Mouse (Mus musculus): Measurements from ENCODE around the gene Ly9.

The Ly9 gene

DNA sequence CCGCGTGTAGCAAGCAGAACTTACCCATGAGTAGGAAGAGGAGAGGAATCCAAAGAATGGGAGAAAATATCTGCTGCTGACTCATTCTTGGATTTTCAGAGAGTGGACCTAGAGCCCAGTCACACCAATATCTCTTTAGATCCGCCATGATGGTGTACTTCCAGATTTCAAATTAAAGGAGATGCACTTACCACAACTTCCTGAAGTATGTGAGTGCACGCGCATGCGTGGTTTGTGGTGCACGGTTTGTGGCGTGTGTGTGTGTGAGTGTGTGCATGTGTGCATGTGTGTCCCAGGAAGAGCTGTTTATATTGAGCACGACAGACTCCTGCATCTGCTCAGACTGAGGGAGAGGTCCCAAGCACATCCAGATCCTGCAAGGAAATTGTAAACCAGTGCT, at the start of gene Ly9:
TSS of gene Ly9 (minus strand) at position 235 of the 400 bp plus-strand sequence.
- peak; percentile 85 for DNase-seq (ENCODE audit: low spot score)

DNA sequence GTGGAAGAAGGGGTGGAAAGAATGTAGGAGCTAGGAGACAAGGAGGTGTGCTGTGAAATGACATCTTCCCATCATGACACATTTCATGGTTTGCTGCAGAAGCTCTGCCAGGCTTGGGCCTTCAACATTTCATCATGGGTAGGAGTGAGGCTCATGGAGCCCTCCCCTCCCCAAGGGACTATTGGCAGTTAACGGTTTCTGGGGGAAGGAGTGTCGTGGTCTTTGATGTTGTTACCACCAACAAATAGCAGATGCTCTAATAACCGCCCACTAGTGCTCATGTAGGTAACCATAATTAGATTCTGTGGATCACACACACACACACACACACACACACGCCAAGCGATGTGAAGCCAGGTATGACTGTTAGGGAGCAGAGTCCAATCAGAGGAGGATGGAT, 45.5 kb upstream of the Ly9 start, which contains the start of gene Slamf7:
TSS of gene Slamf7 (minus strand) at position 302 of the 400 bp plus-strand sequence.
- DNase-seq (ENCODE audit: low spot score) = no peak

DNA sequence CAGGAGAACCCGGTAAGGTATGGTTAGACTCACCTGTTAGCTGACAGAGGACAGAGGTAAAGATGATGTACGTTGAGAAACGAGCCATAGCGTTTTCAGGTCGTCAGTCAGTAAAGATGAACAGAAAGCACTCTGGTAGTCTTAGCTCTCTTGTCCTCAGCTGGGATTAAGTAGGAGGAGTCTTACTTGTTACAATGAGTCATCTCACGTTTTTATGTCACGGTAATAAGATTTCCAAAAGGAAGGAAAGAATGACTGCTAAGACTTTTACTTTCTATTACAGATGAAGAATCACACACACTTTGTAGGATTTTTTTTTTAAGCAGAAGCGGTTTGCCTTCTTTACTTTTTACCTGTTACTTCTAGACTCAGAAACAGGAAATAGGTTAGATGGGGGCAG, 41.6 kb upstream of the Ly9 start:
- no peak for DNase-seq (ENCODE audit: low spot score)

DNA sequence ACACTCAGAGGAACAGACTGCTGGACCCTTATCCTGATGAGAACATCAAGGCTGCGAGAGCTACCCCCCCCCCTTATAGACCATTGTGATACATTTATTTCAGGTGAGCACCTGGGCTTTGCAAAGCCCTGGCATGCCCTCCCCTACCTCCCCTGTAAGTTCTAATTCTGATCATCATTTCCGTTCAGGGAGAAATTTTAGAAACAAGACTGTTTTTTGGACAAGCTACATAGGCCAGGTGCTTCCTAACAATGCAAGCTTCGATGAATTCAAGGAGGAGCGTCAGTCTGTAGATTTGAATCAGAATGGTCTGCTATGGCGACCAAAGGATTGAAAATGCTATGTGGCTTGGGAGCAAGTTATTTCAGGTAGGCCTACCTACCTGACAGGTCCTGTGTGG, 40.5 kb upstream of the Ly9 start:
- no peak for DNase-seq (ENCODE audit: low spot score)

DNA sequence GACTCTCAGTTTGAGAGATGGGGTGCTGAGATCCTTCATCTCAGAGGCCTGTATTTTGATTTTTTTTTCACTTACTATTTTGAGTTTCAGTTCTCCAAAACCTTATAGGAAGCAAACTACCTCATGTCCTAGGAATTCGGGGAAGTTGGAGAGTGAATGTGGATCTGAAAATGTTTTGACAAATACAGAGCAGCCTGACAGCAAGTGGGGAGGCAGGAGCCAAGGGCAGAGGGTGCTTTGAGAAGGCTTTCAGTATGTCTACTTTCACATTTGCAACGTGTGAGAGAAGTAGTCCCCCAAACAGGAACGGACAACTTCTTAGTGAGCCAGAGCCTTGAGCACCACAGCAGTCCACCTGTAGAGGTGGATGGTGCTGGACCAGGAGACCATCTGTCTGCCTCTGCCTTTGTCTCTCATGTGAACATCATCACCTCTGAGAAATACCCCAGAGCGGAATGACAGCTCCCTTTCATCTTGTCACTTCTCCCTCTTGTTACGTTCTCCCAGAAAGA, 39.3 kb upstream of the Ly9 start:
- no peak for DNase-seq (ENCODE audit: low spot score)

DNA sequence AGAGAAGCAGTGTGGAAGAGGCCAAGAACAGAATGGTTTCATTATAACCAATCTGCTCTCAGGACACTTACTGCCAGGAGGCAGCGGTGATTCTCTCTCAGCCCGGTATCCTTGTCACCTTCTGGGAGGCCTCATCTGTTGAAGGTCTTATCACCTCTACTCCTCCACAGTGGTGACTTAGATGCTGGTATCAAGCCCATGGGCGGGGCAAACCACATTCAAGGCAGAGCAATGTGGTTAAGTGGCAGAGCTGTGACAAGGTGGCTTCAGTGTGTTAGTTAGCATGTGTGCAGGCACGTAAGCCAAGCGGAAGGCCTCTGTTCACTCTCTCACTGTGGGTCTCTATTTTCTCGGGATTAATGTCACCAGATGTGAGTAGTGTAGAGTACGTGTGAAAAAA, 36.4 kb upstream of the Ly9 start:
- DNase-seq (ENCODE audit: low spot score) = peak; percentile 83

DNA sequence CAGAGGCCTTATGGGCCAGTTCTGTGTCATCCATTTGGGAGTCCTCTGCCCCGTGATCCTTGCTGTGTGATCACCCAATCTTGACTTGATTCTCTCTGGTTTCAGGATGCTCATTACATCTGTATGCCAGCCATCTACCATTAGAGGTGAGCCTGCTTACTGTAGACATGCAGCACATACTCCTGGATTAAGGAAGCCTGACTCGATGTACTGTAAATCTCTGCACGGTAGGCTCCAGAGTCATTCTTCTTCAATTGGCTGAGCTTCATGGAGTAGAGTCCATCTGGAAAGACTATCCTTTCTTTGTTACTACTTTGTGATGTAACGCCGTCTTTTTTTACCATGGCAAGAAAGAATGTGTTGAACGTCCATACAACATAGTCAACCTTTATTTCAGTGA, 33.6 kb upstream of the Ly9 start:
- DNase-seq (ENCODE audit: low spot score) = no peak

DNA sequence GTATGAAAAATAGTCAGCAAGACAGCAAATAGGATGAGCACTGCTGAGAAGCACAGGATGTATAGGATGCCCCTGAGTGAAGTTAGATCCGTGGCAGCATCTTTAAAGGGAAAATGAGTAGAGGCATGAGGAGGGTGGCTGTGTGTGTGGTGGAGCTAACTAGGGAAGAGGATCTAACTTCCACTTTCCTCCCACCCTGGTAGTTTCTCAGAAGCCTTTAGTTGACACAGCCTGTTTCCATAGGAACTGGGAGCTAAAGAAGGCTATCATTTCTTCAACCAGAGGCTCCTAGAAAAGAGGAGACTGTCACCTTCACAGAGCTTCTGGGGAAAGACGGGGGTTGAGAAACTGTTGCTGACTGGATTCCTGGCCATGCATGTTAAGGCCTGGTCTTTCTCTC, 31.5 kb upstream of the Ly9 start:
- no peak for DNase-seq (ENCODE audit: low spot score)

DNA sequence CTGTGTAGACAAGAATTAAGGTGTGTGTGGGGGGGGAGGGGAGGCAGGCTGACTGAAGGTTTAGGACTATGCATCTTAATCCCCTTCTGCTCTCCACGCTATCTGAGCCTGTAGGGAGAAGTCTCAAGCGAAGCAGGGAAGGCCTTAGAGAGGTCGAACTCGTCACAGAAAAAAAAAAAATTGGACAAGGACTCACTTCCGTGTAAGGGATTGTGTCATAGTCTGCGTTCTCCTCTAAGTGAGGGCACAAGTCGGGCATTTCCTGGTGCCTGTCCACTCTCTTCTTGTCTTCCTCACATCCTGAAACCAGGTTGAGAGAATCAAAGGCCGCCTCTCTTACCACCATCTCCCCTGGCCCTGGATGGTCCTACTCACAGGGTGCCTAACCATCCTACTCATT, 29.9 kb upstream of the Ly9 start:
- DNase-seq (ENCODE audit: low spot score) = no peak

DNA sequence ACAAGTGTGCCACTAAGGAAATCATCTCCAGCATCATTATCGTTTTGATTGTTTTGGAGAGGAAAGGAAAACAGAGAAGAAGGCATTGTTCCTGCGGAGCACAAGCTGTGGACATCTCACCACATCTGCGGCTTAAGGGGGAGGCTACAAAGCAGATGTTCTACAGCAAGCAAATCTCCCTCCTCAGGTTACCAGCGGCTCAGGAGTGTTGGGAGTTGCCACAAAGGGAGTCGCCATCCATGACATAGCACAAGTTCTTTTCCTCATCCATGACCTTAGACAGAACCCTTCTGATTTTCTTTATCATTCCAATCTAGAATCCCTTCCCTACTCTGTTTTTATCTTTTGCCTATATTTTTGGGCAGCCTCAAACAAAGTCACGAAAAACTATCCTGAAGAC, 28.5 kb upstream of the Ly9 start:
- no peak for DNase-seq (ENCODE audit: low spot score)

DNA sequence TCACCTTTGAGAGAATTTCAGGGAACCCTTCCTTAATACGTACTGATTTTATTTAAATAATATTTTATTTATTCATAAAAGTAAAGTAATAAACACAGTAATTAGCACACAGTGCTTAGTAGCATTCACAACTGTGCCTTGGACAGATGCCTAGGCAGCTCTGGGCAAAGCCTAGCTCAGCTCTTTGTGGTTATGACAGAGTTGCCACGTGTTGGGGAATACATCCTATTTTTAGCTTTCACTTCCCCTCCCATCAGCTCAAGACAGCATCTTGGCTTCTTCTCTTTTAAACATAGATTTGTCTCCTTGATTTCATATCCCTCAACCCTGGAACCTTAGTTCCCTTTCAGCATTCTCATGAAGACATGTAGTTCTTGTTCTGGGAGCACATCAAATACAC, 24.2 kb upstream of the Ly9 start:
- DNase-seq (ENCODE audit: low spot score) = no peak

DNA sequence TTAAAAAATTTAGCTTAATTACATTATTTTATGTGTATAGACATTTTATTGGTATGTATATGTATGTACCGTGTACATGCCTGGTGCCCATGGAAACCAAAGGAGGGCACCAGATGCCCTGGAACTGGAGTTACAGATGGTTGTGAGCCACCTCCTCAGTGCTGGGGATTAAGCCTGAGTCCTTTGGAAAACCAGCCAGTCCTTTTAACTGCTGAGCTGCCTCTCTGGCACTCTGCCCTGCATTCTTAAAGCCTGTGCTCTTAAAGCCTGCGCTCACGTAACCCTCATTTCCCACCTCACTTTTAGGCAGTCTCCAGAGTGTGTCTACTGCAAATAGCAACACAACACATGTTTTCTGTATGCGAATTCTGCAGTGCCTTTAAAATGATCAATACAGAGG, 23.7 kb upstream of the Ly9 start:
- DNase-seq (ENCODE audit: low spot score) = no peak

DNA sequence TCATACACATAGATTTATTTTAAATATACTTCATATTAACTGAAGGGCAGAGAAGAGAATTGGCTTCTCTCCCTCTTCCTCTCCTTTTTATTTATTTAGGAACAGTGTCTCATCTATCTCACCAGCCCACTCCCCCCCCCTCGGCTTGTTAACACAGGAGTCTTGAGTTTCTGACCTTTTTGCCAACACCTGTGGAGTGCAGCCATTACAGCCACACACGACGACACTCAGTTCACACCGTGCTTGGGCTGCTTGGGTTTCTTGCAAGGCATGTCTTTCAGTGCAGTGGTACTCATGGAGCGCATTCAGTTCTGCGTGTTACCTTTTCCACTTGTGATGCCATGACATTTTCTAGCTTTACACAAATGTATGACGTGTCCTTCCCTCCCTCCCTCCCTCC, 22.8 kb upstream of the Ly9 start:
- no peak for DNase-seq (ENCODE audit: low spot score)

DNA sequence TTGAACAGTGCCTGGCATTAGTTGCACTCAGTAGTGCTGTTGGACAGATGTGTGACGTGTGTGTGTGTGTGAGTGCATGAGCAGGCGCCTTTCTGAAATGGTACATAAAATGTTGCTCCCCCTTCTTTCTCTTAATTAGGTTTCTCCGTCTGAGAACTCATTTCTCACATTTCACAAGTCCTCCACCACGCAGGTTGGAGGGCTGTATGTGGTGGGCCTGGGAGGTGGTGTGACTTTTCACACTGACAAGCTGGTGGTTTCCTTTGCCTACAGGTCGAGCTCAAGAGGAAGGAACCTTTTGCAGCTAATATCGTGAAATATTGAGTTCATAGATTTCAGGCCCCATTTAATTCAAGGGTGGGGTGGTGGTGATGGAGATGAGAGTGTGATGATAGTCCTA, 22.0 kb upstream of the Ly9 start:
- peak; percentile 43 for DNase-seq (ENCODE audit: low spot score)

DNA sequence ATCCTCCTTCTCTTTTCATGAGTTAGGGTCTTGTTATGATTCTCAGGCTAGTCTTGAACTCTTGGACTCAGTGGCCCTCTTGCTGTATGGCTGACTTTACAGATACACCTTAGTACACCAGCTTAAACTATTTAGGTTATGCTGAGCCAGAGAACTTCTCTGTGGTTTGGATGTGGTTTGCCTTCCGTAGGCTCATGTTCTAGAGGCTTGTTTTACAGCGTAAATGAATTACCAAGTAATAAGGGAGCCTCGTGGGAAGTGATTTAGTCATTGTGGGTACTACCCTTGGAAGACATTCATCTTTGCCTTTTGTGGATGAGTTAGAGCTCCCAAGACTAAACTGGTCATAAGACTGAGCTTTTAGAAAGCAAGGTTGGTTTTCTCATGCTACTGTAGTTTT, 20.6 kb upstream of the Ly9 start:
- no peak for DNase-seq (ENCODE audit: low spot score)

DNA sequence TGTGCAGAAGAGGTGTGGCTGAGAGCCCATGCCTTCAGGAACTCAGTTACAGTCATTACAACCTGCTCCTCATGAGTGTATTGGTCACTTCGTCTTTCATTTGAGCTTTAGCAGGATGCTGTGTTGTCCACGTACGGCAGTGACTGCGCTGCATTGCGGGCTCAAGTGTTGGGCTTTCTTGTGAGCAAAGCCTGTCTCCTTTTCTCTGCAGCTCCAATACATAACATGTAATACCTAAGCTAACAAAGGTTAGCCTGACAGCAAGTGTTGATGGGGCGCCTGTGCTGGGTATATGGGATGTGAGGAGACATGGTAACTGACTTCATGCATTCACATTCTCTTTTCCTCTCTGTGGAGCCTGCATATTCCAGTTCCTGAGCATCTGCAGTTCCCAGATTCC, 12.9 kb upstream of the Ly9 start:
- DNase-seq (ENCODE audit: low spot score) = no peak

DNA sequence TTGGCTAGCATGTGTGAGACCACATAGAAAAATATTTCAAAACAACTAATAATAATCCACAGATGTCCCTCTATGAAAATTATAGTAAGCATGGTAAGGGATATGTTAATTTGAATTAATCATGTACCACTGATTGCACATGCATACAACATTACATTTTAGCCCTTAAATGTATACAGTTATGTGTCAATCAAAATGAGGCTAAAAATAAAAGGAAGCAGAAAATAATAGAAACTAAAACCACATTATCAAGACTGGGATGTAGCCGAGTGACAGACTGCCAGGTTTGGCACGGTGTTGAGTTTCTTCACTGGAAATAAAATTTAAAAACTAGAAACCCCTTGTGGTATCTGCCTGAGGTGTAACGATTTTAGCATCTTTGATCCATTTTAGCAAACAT, 12.4 kb upstream of the Ly9 start:
- no peak for DNase-seq (ENCODE audit: low spot score)

DNA sequence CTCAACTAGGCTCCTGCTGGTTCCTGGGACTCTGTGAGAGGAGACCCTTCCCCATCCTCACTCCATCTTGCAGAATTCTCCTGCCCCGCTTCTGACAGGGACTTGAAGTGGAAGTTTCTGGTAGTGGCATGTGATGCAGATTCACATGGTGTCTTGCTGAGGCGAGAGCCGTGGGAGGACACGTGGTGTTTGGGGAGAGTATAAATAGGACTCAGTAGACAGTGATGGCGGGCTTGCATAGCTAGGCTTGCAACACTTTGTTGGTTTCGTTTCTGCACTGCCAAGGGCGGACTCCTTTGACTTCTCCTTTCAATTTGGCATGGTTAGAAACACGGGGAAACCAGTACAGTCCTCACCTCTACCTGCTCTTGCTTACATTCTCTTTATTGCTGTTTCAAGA, 11.8 kb upstream of the Ly9 start:
- peak; percentile 25 for DNase-seq (ENCODE audit: low spot score)

DNA sequence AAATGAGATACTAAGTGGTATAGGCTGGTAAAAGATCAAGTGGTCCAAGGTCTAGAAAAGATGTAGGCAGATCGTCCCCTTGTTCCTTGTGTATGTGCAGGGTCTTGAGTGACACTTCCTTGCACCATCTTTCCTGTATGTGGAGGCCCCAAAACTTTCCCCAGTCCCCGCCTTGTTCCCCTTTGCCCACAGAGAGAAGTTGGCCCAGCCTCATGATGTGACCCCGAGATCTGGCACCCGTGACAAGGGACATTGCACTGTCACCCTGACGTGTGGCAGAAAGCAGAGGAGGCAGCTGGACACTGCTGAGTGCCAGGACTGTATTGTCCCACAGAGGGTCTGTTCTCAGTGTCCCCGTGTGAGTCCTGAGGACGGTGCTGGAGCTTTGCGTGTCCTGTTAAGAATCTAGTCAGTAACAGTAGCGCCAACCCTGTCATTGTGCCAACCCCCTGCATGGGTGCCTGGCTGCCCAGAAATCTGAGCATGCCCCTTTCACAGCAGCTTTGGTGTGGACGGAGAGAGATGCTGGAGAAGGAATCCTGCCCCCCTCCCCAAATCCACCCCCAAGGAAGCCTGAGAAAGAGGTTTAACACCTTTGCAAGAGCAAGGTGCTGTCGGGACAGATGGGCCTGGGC, 9.8 kb upstream of the Ly9 start:
- DNase-seq (ENCODE audit: low spot score) = no peak

DNA sequence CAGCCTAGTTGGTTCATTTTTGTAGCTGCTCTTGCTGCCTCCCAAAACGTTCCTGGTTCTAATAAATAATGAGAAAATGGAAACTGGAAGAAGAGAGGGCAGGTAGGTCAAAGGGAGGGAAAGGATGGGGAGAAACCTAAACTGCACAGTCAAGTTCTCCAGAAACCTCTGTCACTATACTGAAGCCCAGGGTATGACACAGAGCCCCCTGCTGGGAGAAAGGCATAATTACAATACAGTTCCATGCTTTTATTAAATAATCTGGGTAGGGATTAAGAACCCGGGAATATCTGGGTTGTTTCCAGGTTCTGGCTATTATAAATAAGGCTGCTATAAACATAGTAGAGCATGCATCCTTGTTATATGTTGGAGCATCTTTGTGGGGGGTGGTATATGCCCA, 6.8 kb upstream of the Ly9 start:
- peak; percentile 31 for DNase-seq (ENCODE audit: low spot score)

DNA sequence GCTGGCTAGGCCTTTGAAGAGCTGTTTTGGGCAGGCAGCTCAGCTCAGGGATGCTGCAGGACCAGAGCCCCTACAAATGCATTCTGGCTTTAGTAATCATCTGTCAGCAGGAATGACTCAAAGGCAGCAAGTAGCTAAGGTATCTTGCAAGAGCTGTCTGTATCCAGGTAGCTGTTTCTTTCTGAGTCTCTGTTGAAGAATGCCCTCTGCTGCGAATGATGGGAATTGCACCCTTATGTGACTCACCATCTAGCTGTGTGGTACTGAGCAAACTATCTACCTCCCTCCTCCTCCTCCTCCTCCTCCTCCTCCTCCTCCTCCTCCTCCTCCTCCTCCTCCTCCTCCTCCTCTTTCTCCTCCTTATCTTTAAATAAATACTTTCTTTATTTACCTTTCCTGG, 3.6 kb upstream of the Ly9 start:
- DNase-seq (ENCODE audit: low spot score) = peak; percentile 30

DNA sequence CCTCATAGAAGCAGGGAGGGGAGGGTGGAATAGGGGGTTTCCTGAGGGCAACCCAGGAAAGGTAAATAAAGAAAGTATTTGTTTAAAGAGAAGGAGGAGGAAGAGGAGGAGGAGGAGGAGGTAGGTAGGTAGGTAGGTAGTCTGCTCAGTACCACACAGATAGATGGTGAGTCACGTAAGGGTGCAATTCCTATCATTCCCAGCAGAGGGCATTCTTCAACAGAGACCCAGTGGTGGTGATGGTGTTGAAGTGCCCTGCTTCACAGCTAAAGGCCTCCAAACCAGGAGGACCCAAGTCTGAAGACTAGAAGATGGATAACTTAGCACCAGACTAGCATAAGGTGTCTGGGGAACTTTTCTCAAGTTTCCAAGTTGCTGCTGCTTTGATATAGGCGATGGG, 2.8 kb upstream of the Ly9 start:
- peak; percentile 44 for DNase-seq (ENCODE audit: low spot score)

DNA sequence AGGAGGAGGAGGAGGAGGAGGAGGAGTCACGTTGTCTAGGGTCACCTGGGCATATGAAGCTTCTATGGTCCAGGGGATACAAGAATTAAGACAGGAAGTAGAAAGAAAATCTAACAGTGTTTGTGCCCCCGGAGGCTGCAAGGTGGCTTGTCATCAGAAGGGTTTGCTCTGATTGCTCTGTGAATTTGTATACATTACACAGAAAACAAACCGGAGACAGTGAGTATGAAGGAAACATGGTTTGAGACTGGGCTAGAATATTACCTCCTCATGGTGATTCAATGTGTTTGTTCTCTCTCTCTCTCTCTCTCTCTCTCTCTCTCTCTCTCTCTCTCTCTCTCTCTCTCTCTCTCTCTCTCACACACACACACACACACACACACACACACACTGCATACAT, 554 bp downstream of the Ly9 start:
- DNase-seq (ENCODE audit: low spot score) = no peak

DNA sequence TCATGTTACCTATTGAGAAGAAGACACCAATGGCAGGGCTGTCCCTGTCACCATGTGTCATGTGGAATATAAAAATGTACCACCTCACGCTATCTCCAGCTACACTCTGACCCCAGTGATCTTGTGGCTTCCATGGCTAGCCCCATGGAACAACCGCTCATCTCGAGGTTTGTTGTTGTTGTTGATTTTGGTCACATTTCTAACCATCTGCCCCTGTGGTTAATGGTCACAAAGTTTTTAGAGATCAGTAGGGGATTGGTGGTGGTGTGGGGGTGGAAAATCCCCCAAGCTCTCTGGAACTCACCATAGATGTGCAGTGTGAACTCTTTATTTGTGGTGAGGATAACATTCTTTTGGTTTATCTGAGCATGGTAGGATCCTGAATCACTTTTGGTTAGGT, 2.5 kb downstream of the Ly9 start:
- no peak for DNase-seq (ENCODE audit: low spot score)

DNA sequence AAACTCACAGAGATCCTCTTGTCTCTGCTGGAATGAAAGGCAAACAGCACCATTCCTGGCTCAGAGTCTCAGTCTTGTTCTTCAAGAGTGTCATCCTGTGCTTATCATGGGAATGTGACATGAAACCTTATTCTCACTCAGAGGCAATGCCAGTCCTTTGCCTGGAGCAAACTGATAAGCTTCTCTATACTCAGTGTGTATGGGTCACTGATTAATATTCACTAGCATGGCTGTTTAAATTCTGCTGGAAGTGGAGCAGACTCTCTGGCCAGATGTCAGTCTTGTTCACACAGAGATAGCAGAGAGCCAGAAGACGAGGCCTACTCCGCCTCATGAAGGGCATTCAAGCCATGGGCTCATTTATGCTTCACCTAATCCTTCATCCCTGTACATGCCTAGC, 22.6 kb downstream of the Ly9 start:
- no peak for DNase-seq (ENCODE audit: low spot score)
